Mouse (Mus musculus) cerebellum, adult 2 months (tissue): ENCODE measurements around the gene Gm10762.

Experiments
- CTCF ChIP-seq: fragments of 200-500 bp; IDR thresholded peaks from 2 replicates; pipeline ENCODE4 v1.5.1; 2011; ENCODE audit warnings: low read depth, mild to moderate bottlenecking, control low read depth, low read length, moderate library complexity, borderline replicate concordance; ENCODE audit not compliant: insufficient read depth
- POLR2A ChIP-seq: fragments of 200-500 bp; IDR thresholded peaks from 2 replicates; pipeline ENCODE4 v1.6.1; 2011; ENCODE audit warnings: low read length, control low read depth, borderline replicate concordance; ENCODE audit not compliant: insufficient read depth

DNA sequence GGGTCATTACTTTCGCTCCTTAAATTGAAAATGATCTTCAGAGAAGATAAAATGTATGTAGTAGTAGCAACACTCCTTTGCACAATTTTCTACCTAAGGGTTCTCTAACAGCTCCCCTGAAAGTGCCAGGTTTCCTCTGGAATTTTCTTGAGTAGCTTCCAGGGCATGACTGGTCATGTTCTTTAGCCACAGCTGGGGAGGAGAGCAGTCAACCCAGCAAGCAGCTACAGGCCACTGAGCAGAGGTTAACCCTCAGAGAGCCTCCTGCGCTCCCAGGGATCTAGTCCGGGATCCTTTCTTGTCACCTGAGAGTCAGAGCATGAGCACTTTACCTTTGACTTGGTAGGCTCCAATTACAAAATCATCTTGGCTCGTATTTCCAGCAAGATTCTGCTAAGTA, 42.7 kb downstream of the Gm10762 start:
- TF ChIP-seq CTCF: no peak
- no peak for TF ChIP-seq POLR2A
